Mouse (Mus musculus): ENCODE data around the gene Kcnq1. TPM values are rescaled to one million over a fixed set of nuclear protein-coding genes. Genes with fewer than 3 reads are reported as not detected.

Gene Kcnq1
- total RNA-seq, 1 experiment from 2014 or later, result not detected

- no peak for ATAC-seq (replicated peaks in 1 of 2; ENCODE audit: insufficient read depth in 1 of 2, low FRiP score in 2 of 2, low TSS enrichment in 1 of 2, low read depth in 1 of 2, poor library complexity in 2 of 2, severe bottlenecking in 2 of 2)
These were observed 8.6 kb downstream of the Kcnq1 start for GRCm38 (mm10) chr7:143114773-143115172.

- no peak for ATAC-seq (replicated peaks in 1 of 2; ENCODE audit: insufficient read depth in 1 of 2, low FRiP score in 2 of 2, low TSS enrichment in 1 of 2, low read depth in 1 of 2, poor library complexity in 2 of 2, severe bottlenecking in 2 of 2)
These were observed 10.4 kb downstream of the Kcnq1 start for GRCm38 (mm10) chr7:143116521-143116920.

GRCm38 (mm10) chr7:143119407-143119806 is 13.2 kb downstream of the Kcnq1 start:
- peak in 1 of 2 experiments; percentile 43; a peak in 2 of 4 replicates for ATAC-seq (replicated peaks in 1 of 2; ENCODE audit: insufficient read depth in 1 of 2, low FRiP score in 2 of 2, low TSS enrichment in 1 of 2, low read depth in 1 of 2, poor library complexity in 2 of 2, severe bottlenecking in 2 of 2)

GRCm38 (mm10) chr7:143119826-143120225 is 13.7 kb downstream of the Kcnq1 start:
- peak in 1 of 2 experiments; percentile 22; a peak in 1 of 4 replicates for ATAC-seq (replicated peaks in 1 of 2; ENCODE audit: insufficient read depth in 1 of 2, low FRiP score in 2 of 2, low TSS enrichment in 1 of 2, low read depth in 1 of 2, poor library complexity in 2 of 2, severe bottlenecking in 2 of 2)

GRCm38 (mm10) chr7:143122191-143122590 is 16.0 kb downstream of the Kcnq1 start:
- ATAC-seq (replicated peaks in 1 of 2; ENCODE audit: insufficient read depth in 1 of 2, low FRiP score in 2 of 2, low TSS enrichment in 1 of 2, low read depth in 1 of 2, poor library complexity in 2 of 2, severe bottlenecking in 2 of 2), result no peak

- ATAC-seq (replicated peaks in 1 of 2; ENCODE audit: insufficient read depth in 1 of 2, low FRiP score in 2 of 2, low TSS enrichment in 1 of 2, low read depth in 1 of 2, poor library complexity in 2 of 2, severe bottlenecking in 2 of 2), result no peak
These were observed 17.9 kb downstream of the Kcnq1 start for GRCm38 (mm10) chr7:143123876-143124669.

- no peak for ATAC-seq (replicated peaks in 1 of 2; ENCODE audit: insufficient read depth in 1 of 2, low FRiP score in 2 of 2, low TSS enrichment in 1 of 2, low read depth in 1 of 2, poor library complexity in 2 of 2, severe bottlenecking in 2 of 2)
These were observed 18.7 kb downstream of the Kcnq1 start for GRCm38 (mm10) chr7:143124902-143125301.

GRCm38 (mm10) chr7:143132815-143133214 is 26.7 kb downstream of the Kcnq1 start:
- ATAC-seq (replicated peaks in 1 of 2; ENCODE audit: insufficient read depth in 1 of 2, low FRiP score in 2 of 2, low TSS enrichment in 1 of 2, low read depth in 1 of 2, poor library complexity in 2 of 2, severe bottlenecking in 2 of 2), result 0 out of 4 replicates have a peak, but pooled peaks of 1 of the 2 experiments have one; percentile 30

GRCm38 (mm10) chr7:143136125-143136524 is 30.0 kb downstream of the Kcnq1 start:
- ATAC-seq (replicated peaks in 1 of 2; ENCODE audit: insufficient read depth in 1 of 2, low FRiP score in 2 of 2, low TSS enrichment in 1 of 2, low read depth in 1 of 2, poor library complexity in 2 of 2, severe bottlenecking in 2 of 2), result no peak

GRCm38 (mm10) chr7:143136561-143136960 is 30.4 kb downstream of the Kcnq1 start:
- no peak for ATAC-seq (replicated peaks in 1 of 2; ENCODE audit: insufficient read depth in 1 of 2, low FRiP score in 2 of 2, low TSS enrichment in 1 of 2, low read depth in 1 of 2, poor library complexity in 2 of 2, severe bottlenecking in 2 of 2)

- ATAC-seq (replicated peaks in 1 of 2; ENCODE audit: insufficient read depth in 1 of 2, low FRiP score in 2 of 2, low TSS enrichment in 1 of 2, low read depth in 1 of 2, poor library complexity in 2 of 2, severe bottlenecking in 2 of 2), result 0 out of 4 replicates have a peak, but pooled peaks have one; percentile 39 to 58
These were observed 32.6 kb downstream of the Kcnq1 start for GRCm38 (mm10) chr7:143138789-143139188.

- ATAC-seq (replicated peaks in 1 of 2; ENCODE audit: insufficient read depth in 1 of 2, low FRiP score in 2 of 2, low TSS enrichment in 1 of 2, low read depth in 1 of 2, poor library complexity in 2 of 2, severe bottlenecking in 2 of 2), result no peak
These were observed 33.8 kb downstream of the Kcnq1 start for GRCm38 (mm10) chr7:143139932-143140331.

- ATAC-seq (replicated peaks in 1 of 2; ENCODE audit: insufficient read depth in 1 of 2, low FRiP score in 2 of 2, low TSS enrichment in 1 of 2, low read depth in 1 of 2, poor library complexity in 2 of 2, severe bottlenecking in 2 of 2), result no peak
These were observed 36.5 kb downstream of the Kcnq1 start for GRCm38 (mm10) chr7:143142680-143143079.

- ATAC-seq (replicated peaks in 1 of 2; ENCODE audit: insufficient read depth in 1 of 2, low FRiP score in 2 of 2, low TSS enrichment in 1 of 2, low read depth in 1 of 2, poor library complexity in 2 of 2, severe bottlenecking in 2 of 2), result no peak
These were observed 40.9 kb downstream of the Kcnq1 start for GRCm38 (mm10) chr7:143147015-143147414.

- ATAC-seq (replicated peaks in 1 of 2; ENCODE audit: insufficient read depth in 1 of 2, low FRiP score in 2 of 2, low TSS enrichment in 1 of 2, low read depth in 1 of 2, poor library complexity in 2 of 2, severe bottlenecking in 2 of 2), result peak in 1 of 2 experiments; percentile 33; a peak in 3 of 4 replicates
These were observed 45.0 kb downstream of the Kcnq1 start for GRCm38 (mm10) chr7:143151171-143151570.

- ATAC-seq (replicated peaks in 1 of 2; ENCODE audit: insufficient read depth in 1 of 2, low FRiP score in 2 of 2, low TSS enrichment in 1 of 2, low read depth in 1 of 2, poor library complexity in 2 of 2, severe bottlenecking in 2 of 2), result 0 out of 4 replicates have a peak, but pooled peaks of 1 of the 2 experiments have one; percentile 23
These were observed 46.2 kb downstream of the Kcnq1 start for GRCm38 (mm10) chr7:143152350-143152749.

GRCm38 (mm10) chr7:143153915-143154373 is 47.8 kb downstream of the Kcnq1 start:
- peak; percentile 73 to 81 for ATAC-seq (replicated peaks in 1 of 2; ENCODE audit: insufficient read depth in 1 of 2, low FRiP score in 2 of 2, low TSS enrichment in 1 of 2, low read depth in 1 of 2, poor library complexity in 2 of 2, severe bottlenecking in 2 of 2)

- ATAC-seq (replicated peaks in 1 of 2; ENCODE audit: insufficient read depth in 1 of 2, low FRiP score in 2 of 2, low TSS enrichment in 1 of 2, low read depth in 1 of 2, poor library complexity in 2 of 2, severe bottlenecking in 2 of 2), result no peak
These were observed 48.3 kb downstream of the Kcnq1 start for GRCm38 (mm10) chr7:143154458-143154871.

- ATAC-seq (replicated peaks in 1 of 2; ENCODE audit: insufficient read depth in 1 of 2, low FRiP score in 2 of 2, low TSS enrichment in 1 of 2, low read depth in 1 of 2, poor library complexity in 2 of 2, severe bottlenecking in 2 of 2), result no peak
These were observed 49.1 kb downstream of the Kcnq1 start for GRCm38 (mm10) chr7:143155257-143155656.

Data from hematopoietic stem cell, adult 5-6 weeks (primary cell).